Mouse (Mus musculus) hindbrain, embryonic 12.5 days (tissue): ENCODE data around the gene Ranbp10. TPM values are rescaled to one million over a fixed set of nuclear protein-coding genes. Genes with fewer than 3 reads are reported as not detected.

Source experiments
- ATAC-seq: fragments of 200-750 bp; cut with Nextera tagmentation; 2 replicates; pipeline ENCODE4 v1.8.0; 2017; ENCODE audit warnings: moderate TSS enrichment; ENCODE audit not compliant: low FRiP score
- H3K27ac ChIP-seq: fragments of 300-500 bp; sonication (generic); 2 replicates; pipeline ENCODE4 v1.5.1; 2016; ENCODE audit warnings: mild to moderate bottlenecking
- H3K27me3 ChIP-seq: fragments of 300-500 bp; sonication (generic); 2 replicates; pipeline ENCODE4 v1.6.1; 2016; ENCODE audit warnings: mild to moderate bottlenecking
- H3K36me3 ChIP-seq: fragments of 300-500 bp; sonication (generic); 2 replicates; pipeline ENCODE4 v1.6.1; 2016; ENCODE audit warnings: mild to moderate bottlenecking
- H3K4me1 ChIP-seq: fragments of 300-500 bp; sonication (generic); 2 replicates; pipeline ENCODE4 v1.6.1; 2016
- H3K4me2 ChIP-seq: fragments of 300-500 bp; sonication (generic); replicated peaks from 2 replicates; pipeline ENCODE4 v1.6.1; 2016; ENCODE audit warnings: mild to moderate bottlenecking
- H3K4me3 ChIP-seq: fragments of 300-500 bp; sonication (generic); 2 replicates; pipeline ENCODE4 v1.5.1; 2016; ENCODE audit warnings: mild to moderate bottlenecking
- H3K9ac ChIP-seq: fragments of 300-500 bp; sonication (generic); 2 replicates; pipeline ENCODE4 v1.6.1; 2016; ENCODE audit warnings: mild to moderate bottlenecking, moderate library complexity
- H3K9me3 ChIP-seq: fragments of 300-500 bp; sonication (generic); replicated peaks from 2 replicates; pipeline ENCODE4 v1.6.1; 2016; ENCODE audit warnings: mild to moderate bottlenecking
- WGBS: fragments of 180-500 bp; shearing (Covaris S2); methylation state at CpG from one replicate; pipeline ENCODE4 v1.1.7; 2016; 5-methylcytosine and 5-hydroxymethylcytosine counted together
- polyA plus RNA-seq: library from polyadenylated mRNA; unstranded; fragments of >200 nt; fragmentation: Nextera tagmentation; extraction: Ambion mirVana; gene quantifications from 2 replicates; pipeline ENCODE4 v1.2.1, GENCODE M21; 2016

The Ranbp10 gene
- polyA plus RNA-seq, 1 experiment from 2014 or later = 14.6 TPM

- 100% methylated on average over 1 of the region's 1 CpGs for WGBS
- ATAC-seq = no peak
- H3K9me3 ChIP-seq = no peaks in the 10 kb centered on the region
- peaks cover 53% of the 10 kb centered on the region for H3K36me3 ChIP-seq
- no peak overlapping the region for H3K4me3 ChIP-seq
- H3K27me3 ChIP-seq = no peaks in the 10 kb centered on the region
- no peak overlapping the region for H3K27ac ChIP-seq
- H3K4me1 ChIP-seq = peaks cover 7% of the 10 kb centered on the region
- H3K4me2 ChIP-seq = no peak overlapping the region
- H3K9ac ChIP-seq = no peak overlapping the region
Measured at GRCm38 (mm10) chr8:105820925-105821324, 6.2 kb downstream of the Ranbp10 start.

- H3K27me3 ChIP-seq = no peaks in the 10 kb centered on the region
- H3K9me3 ChIP-seq = no peaks in the 10 kb centered on the region
- no peak overlapping the region for H3K4me2 ChIP-seq
- H3K9ac ChIP-seq = no peak overlapping the region
- H3K36me3 ChIP-seq = peaks cover 43% of the 10 kb centered on the region
- H3K4me3 ChIP-seq = no peak overlapping the region
- no peak overlapping the region for H3K27ac ChIP-seq
- ATAC-seq = no peak
- no peaks in the 10 kb centered on the region for H3K4me1 ChIP-seq
- WGBS = 95% methylated on average over 3 of the region's 3 CpGs
Measured at GRCm38 (mm10) chr8:105819659-105820058, 7.5 kb downstream of the Ranbp10 start.

GRCm38 (mm10) chr8:105813241-105813640 is 13.9 kb downstream of the Ranbp10 start:
- H3K4me3 ChIP-seq = no peak overlapping the region
- no peak overlapping the region for H3K4me2 ChIP-seq
- ATAC-seq = no peak
- peaks cover 17% of the 10 kb centered on the region for H3K36me3 ChIP-seq
- no peaks in the 10 kb centered on the region for H3K27me3 ChIP-seq
- no peaks in the 10 kb centered on the region for H3K9me3 ChIP-seq
- 98% methylated on average over 6 of the region's 6 CpGs for WGBS
- H3K9ac ChIP-seq = no peak overlapping the region
- no peak overlapping the region for H3K27ac ChIP-seq
- no peaks in the 10 kb centered on the region for H3K4me1 ChIP-seq

DNA sequence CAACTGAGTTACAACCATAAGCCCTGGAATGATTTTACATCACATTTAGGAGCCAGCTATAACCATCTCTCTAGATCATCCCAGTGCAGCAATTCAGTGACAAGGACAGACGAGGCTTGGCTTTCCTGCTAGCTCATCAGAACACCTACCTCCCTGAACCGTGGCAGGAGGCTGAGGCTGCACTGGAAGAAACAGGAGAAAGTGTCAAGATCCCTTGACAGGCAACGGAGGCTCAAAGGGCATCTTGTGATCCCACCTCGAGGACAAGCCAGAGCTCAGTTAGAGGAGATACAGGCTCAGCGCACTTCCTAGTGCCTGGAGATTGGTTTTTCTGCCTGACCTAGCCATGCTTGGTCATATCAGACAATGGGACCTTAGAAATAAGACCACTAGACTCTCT is 14.6 kb downstream of the Ranbp10 start:
- H3K36me3 ChIP-seq = peaks cover 17% of the 10 kb centered on the region
- H3K4me2 ChIP-seq = no peak overlapping the region
- no peak overlapping the region for H3K9ac ChIP-seq
- H3K27ac ChIP-seq = no peak overlapping the region
- no peaks in the 10 kb centered on the region for H3K27me3 ChIP-seq
- H3K4me3 ChIP-seq = no peak overlapping the region
- 88% methylated on average over 5 of the region's 5 CpGs for WGBS
- no peak for ATAC-seq
- no peaks in the 10 kb centered on the region for H3K4me1 ChIP-seq
- H3K9me3 ChIP-seq = no peaks in the 10 kb centered on the region

- H3K4me1 ChIP-seq = no peaks in the 10 kb centered on the region
- H3K4me2 ChIP-seq = no peak overlapping the region
- no peaks in the 10 kb centered on the region for H3K9me3 ChIP-seq
- H3K27me3 ChIP-seq = no peaks in the 10 kb centered on the region
- no peak for ATAC-seq
- H3K4me3 ChIP-seq = no peak overlapping the region
- WGBS = 88% methylated on average over 3 of the region's 3 CpGs
- H3K36me3 ChIP-seq = peaks cover 17% of the 10 kb centered on the region
- no peak overlapping the region for H3K27ac ChIP-seq
- H3K9ac ChIP-seq = no peak overlapping the region
Measured at GRCm38 (mm10) chr8:105811543-105811942, 15.6 kb downstream of the Ranbp10 start.

GRCm38 (mm10) chr8:105811061-105811460 is 16.1 kb downstream of the Ranbp10 start:
- Histone ChIP-seq H3K9me3 (no peaks in the 10 kb centered on the region), H3K36me3 (peaks cover 17% of the 10 kb centered on the region), H3K9ac (no peak overlapping the region), H3K4me2 (no peak overlapping the region), H3K27me3 (no peaks in the 10 kb centered on the region), H3K4me3 (no peak overlapping the region), H3K4me1 (no peaks in the 10 kb centered on the region), H3K27ac (no peak overlapping the region)
- 86% methylated on average over 10 of the region's 10 CpGs for WGBS
- no peak for ATAC-seq

DNA sequence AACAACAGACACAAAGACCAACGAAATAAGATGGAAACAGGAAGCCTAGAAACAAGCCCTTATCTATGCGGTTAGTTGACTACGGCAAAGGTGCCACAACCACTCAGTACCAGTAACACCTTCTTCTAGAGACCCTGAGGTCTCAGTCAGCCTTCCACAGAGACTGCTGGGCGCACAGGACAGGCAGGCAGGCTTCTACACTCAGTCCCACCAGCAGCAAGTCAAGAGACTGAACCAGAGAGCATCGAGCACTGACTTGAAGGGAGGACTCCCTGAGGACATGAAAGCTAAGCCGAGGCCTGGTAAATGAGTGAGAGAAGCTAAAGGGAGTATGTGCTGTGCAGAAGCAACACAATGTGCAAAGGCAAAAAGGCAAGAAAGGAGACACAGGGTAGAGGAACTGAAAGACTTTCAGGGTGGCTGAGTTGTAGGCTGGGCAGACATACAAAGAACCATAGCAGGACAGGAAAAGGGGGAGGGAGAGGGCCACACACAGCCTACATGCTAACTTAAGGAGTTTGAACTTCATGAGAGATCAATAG is 16.8 kb downstream of the Ranbp10 start:
- Histone ChIP-seq H3K9ac (no peak overlapping the region), H3K27ac (no peak overlapping the region), H3K4me2 (no peak overlapping the region), H3K27me3 (no peaks in the 10 kb centered on the region), H3K4me1 (no peaks in the 10 kb centered on the region), H3K4me3 (no peak overlapping the region), H3K36me3 (peaks cover 20% of the 10 kb centered on the region), H3K9me3 (no peaks in the 10 kb centered on the region)
- no peak for ATAC-seq
- WGBS = 85% methylated on average over 6 of the region's 6 CpGs

GRCm38 (mm10) chr8:105808480-105808879 is 18.7 kb downstream of the Ranbp10 start:
- H3K27me3 ChIP-seq = no peaks in the 10 kb centered on the region
- H3K27ac ChIP-seq = no peak overlapping the region
- H3K9me3 ChIP-seq = no peaks in the 10 kb centered on the region
- no peak for ATAC-seq
- H3K4me2 ChIP-seq = no peak overlapping the region
- peaks cover 30% of the 10 kb centered on the region for H3K36me3 ChIP-seq
- 97% methylated on average over 2 of the region's 2 CpGs for WGBS
- no peak overlapping the region for H3K4me3 ChIP-seq
- no peak overlapping the region for H3K9ac ChIP-seq
- H3K4me1 ChIP-seq = no peaks in the 10 kb centered on the region

DNA sequence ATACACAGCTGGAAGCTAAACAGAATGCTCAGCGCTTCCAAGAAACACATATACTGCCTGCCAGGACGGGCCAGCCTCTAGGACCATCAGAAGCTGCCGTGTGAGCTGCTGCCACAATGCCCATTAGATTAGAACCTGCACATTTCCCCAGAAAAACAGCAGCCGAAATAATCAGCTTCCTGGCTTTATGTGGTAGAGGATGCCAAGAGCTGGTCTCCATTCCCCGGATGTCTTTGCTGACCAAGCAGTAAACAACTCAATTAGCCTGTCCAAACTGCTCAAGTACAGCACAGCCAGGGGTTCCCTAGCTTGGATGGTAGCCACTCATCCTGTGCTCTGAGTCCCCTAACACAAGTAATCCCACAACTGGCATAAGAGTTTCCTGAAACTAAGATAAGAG is 19.4 kb downstream of the Ranbp10 start:
- Histone ChIP-seq H3K36me3 (peaks cover 30% of the 10 kb centered on the region), H3K4me3 (no peak overlapping the region), H3K9ac (no peak overlapping the region), H3K4me1 (no peaks in the 10 kb centered on the region), H3K9me3 (no peaks in the 10 kb centered on the region), H3K27me3 (no peaks in the 10 kb centered on the region), H3K4me2 (no peak overlapping the region), H3K27ac (no peak overlapping the region)
- no peak for ATAC-seq
- WGBS = 90% methylated on average over 5 of the region's 5 CpGs

- no peak overlapping the region for H3K9ac ChIP-seq
- no peaks in the 10 kb centered on the region for H3K27me3 ChIP-seq
- peaks cover 15% of the 10 kb centered on the region for H3K36me3 ChIP-seq
- no peak overlapping the region for H3K4me2 ChIP-seq
- no peak overlapping the region for H3K4me3 ChIP-seq
- WGBS = 85% methylated on average over 1 of the region's 1 CpGs
- H3K27ac ChIP-seq = no peak overlapping the region
- H3K9me3 ChIP-seq = no peaks in the 10 kb centered on the region
- no peaks in the 10 kb centered on the region for H3K4me1 ChIP-seq
- no peak for ATAC-seq
Measured at GRCm38 (mm10) chr8:105805964-105806363, 21.2 kb downstream of the Ranbp10 start.

GRCm38 (mm10) chr8:105805346-105805745 is 21.8 kb downstream of the Ranbp10 start:
- no peak for ATAC-seq
- no peak overlapping the region for H3K4me2 ChIP-seq
- H3K27me3 ChIP-seq = no peaks in the 10 kb centered on the region
- WGBS = 71% methylated on average over 3 of the region's 3 CpGs
- H3K4me1 ChIP-seq = no peaks in the 10 kb centered on the region
- no peaks in the 10 kb centered on the region for H3K9me3 ChIP-seq
- no peak overlapping the region for H3K9ac ChIP-seq
- peaks cover 15% of the 10 kb centered on the region for H3K36me3 ChIP-seq
- no peak overlapping the region for H3K27ac ChIP-seq
- no peak overlapping the region for H3K4me3 ChIP-seq

DNA sequence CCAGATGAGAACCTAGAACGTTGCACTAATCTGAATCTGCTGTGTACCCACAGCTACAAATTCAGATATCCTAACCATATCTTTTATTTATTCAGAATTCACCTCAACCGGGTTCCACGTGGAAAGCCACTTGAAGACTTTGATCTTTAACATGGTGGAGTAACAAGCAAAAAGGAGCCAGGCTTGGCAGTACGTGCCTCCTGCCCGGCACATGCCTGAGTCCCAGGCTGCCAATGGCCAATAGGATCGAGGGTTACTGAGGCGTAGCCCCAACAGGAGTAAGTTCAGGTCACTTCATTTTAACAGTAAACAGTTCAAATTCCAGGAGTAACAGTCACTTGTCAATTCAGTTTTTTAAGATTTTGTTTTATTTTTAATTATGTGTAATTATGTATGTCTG is 22.4 kb downstream of the Ranbp10 start:
- Histone ChIP-seq H3K36me3 (peaks cover 15% of the 10 kb centered on the region), H3K4me2 (no peak overlapping the region), H3K9me3 (no peaks in the 10 kb centered on the region), H3K27me3 (no peaks in the 10 kb centered on the region), H3K4me1 (no peaks in the 10 kb centered on the region), H3K4me3 (no peak overlapping the region), H3K27ac (no peak overlapping the region), H3K9ac (no peak overlapping the region)
- ATAC-seq = no peak
- 92% methylated on average over 7 of the region's 7 CpGs for WGBS

- Histone ChIP-seq H3K36me3 (peaks cover 12% of the 10 kb centered on the region), H3K27me3 (no peaks in the 10 kb centered on the region), H3K9ac (no peak overlapping the region), H3K4me3 (no peak overlapping the region), H3K27ac (no peak overlapping the region), H3K4me2 (no peak overlapping the region), H3K9me3 (no peaks in the 10 kb centered on the region), H3K4me1 (no peaks in the 10 kb centered on the region)
- no peak for ATAC-seq
- 90% methylated on average over 6 of the region's 6 CpGs for WGBS
Measured at GRCm38 (mm10) chr8:105801153-105801904, 25.8 kb downstream of the Ranbp10 start.
